Mouse (Mus musculus) liver, postnatal 0 days (tissue): Measurements from ENCODE around the gene Mccc1. TPM values are rescaled to one million over a fixed set of nuclear protein-coding genes. Genes with fewer than 3 reads are reported as not detected.

Experiments used
- ATAC-seq: fragments of 200-750 bp; cut with Nextera tagmentation; 2 replicates; pipeline ENCODE4 v1.8.0; 2017; ENCODE audit warnings: mild to moderate bottlenecking, moderate library complexity
- DNase-seq: peaks from one replicate; pipeline ENCODE4 v3.0.0-alpha.2; 2016
- H3K27ac ChIP-seq: fragments of 300-500 bp; sonication (generic); 2 replicates; pipeline ENCODE4 v1.5.1; 2014; ENCODE audit warnings: antibody characterized with exemption, moderate library complexity, mild to moderate bottlenecking, low read depth
- H3K27me3 ChIP-seq: fragments of 300-500 bp; sonication (generic); 2 replicates; pipeline ENCODE4 v1.6.1; 2014; ENCODE audit warnings: low read length, control low read depth, mixed read lengths; ENCODE audit not compliant: insufficient read depth
- H3K36me3 ChIP-seq: fragments of 300-500 bp; sonication (generic); replicated peaks from 2 replicates; pipeline ENCODE4 v1.6.1; 2014; ENCODE audit warnings: mild to moderate bottlenecking, control low read depth, low read length, moderate library complexity, mixed read lengths; ENCODE audit not compliant: insufficient read depth
- H3K4me1 ChIP-seq: fragments of 300-500 bp; sonication (generic); 2 replicates; pipeline ENCODE4 v1.6.1; 2014; ENCODE audit warnings: antibody characterized with exemption, mild to moderate bottlenecking, control low read depth; ENCODE audit not compliant: insufficient read depth
- H3K4me2 ChIP-seq: fragments of 300-500 bp; sonication (generic); 2 replicates; pipeline ENCODE4 v1.6.1; 2014; ENCODE audit warnings: low read depth, mild to moderate bottlenecking, low read length, moderate library complexity, mixed read lengths
- H3K4me3 ChIP-seq: fragments of 300-500 bp; sonication (generic); 2 replicates; pipeline ENCODE4 v1.5.1; 2014; ENCODE audit warnings: low read depth, low read length
- H3K9ac ChIP-seq: fragments of 300-500 bp; sonication (generic); replicated peaks from 2 replicates; pipeline ENCODE4 v1.6.1; 2014; ENCODE audit warnings: mild to moderate bottlenecking, moderate library complexity
- H3K9me3 ChIP-seq: fragments of 300-500 bp; sonication (generic); 2 replicates; pipeline ENCODE4 v1.6.1; 2016; ENCODE audit warnings: mild to moderate bottlenecking, control low read depth, low read length, mixed read lengths
- CTCF ChIP-seq: sonication (generic); IDR thresholded peaks from 2 replicates; pipeline ENCODE4 v1.5.1; 2016; ENCODE audit warnings: antibody characterized with exemption, low read depth
- EP300 ChIP-seq: IDR thresholded peaks from 2 replicates; pipeline ENCODE4 v1.6.1; 2016; ENCODE audit warnings: antibody characterized with exemption, low read depth, mild to moderate bottlenecking
- WGBS: fragments of 180-500 bp; shearing (Covaris S2); extraction: QIAGEN DNeasy Blood & Tissue Kit; methylation state at CpG from one replicate; pipeline ENCODE4 v1.1.7; 2014; ENCODE audit not compliant: insufficient replicate concordance; 5-methylcytosine and 5-hydroxymethylcytosine counted together
- polyA plus RNA-seq: library from polyadenylated mRNA; unstranded; fragments of >200 nt; fragmentation: Nextera tagmentation; extraction: Ambion mirVana; gene quantifications from 2 replicates; pipeline ENCODE4 v1.2.1, GENCODE M21; 2015

The Mccc1 gene
- polyA plus RNA-seq, 1 experiment from 2014 or later = 15.2 TPM

DNA sequence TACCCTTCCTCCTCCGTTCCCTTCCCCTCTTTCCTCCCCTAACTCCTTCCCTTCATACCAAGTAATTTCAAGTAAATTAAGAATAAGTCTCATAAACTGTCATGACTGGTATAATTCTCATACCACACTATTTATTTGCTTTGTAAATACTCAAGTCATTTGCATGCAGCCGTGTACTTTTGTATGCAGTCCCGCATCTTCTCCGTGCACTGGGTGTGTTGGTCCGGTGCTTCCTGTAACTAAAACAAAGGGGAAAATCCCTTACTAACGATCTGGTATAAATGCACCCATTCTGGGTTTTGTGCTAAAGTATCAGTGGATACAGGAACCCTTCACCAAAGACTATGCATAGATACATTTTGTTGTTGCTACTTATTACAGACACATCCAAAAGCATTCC, 25.3 kb upstream of the Mccc1 start:
- H3K27me3 ChIP-seq = no peaks in the 10 kb centered on the region
- 78% methylated on average over 6 of the region's 6 CpGs for WGBS
- ATAC-seq (no peak), DNase-seq (no peak)
- no peak overlapping the region for H3K4me3 ChIP-seq
- H3K27ac ChIP-seq = no peak overlapping the region
- no peaks in the 10 kb centered on the region for H3K4me1 ChIP-seq
- H3K9ac ChIP-seq = no peak overlapping the region
- no peaks in the 10 kb centered on the region for H3K9me3 ChIP-seq
- TF ChIP-seq CTCF = no peak
- no peak for TF ChIP-seq EP300
- H3K4me2 ChIP-seq = no peak overlapping the region
- no peaks in the 10 kb centered on the region for H3K36me3 ChIP-seq

DNA sequence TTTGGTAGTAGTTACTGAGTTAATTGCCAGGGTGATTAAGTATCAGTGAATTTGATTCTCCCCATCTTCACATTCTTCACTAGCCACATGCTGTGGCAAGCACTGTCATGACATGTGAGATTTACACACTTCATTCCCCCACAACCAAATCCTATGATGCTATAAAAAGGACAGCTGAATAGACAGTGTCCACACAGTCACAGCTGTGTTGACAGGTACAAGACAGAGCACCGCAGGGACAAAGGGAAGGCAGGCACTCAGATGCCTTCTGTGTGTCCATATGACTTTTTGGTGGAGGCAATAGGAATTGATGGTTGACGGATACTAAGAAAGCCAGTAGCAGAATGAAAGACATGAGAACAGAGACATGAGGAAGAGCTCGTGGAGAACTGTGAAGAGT, 10.8 kb upstream of the Mccc1 start:
- no peaks in the 10 kb centered on the region for H3K4me1 ChIP-seq
- DNase-seq = no peak
- H3K9ac ChIP-seq = no peak overlapping the region
- no peaks in the 10 kb centered on the region for H3K36me3 ChIP-seq
- no peaks in the 10 kb centered on the region for H3K27me3 ChIP-seq
- H3K27ac ChIP-seq = no peak overlapping the region
- H3K9me3 ChIP-seq = no peaks in the 10 kb centered on the region
- no peak for TF ChIP-seq EP300
- TF ChIP-seq CTCF = no peak
- no peak overlapping the region for H3K4me2 ChIP-seq
- H3K4me3 ChIP-seq = no peak overlapping the region
- no peak for ATAC-seq
- 70% methylated on average over 3 of the region's 3 CpGs for WGBS

DNA sequence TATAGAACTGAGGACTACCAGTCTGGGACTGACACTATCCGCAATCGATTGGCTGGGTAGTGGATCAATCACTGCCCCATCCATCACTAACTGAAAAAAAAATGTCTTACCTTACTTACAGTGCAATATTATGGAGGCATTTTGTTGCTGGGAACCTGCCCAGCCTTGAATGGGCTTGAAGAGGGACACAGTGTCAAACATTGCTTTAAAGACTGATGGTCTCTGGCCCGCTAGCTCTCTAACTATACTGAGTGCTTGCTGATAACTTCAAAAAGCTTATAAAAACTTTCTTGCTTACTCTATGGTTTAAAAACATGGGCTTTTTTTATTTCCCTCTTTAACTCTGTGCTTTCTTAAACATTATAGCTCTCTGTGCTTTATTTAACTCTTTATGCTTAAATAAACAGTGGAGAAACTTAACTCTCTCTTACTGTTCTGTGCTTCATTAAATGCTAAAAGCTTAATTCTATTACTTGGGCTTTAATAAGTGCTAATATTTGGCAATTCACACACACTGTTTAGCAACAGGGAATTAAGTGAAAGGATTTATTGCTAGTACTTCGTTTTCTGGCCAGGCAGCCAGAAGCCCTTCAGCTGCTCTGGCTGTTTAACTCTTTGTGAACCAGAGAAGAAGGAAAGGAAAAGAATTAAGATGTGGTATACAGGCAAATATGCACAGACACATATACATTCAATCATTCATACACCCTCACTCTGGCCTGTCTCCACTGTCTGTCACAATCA, 8.1 kb upstream of the Mccc1 start:
- 70% methylated on average over 4 of the region's 4 CpGs for WGBS
- Histone ChIP-seq H3K27ac (no peak overlapping the region), H3K4me1 (no peaks in the 10 kb centered on the region), H3K36me3 (no peaks in the 10 kb centered on the region), H3K9me3 (no peaks in the 10 kb centered on the region), H3K4me3 (no peak overlapping the region), H3K4me2 (no peak overlapping the region), H3K9ac (no peak overlapping the region), H3K27me3 (no peaks in the 10 kb centered on the region)
- TF ChIP-seq CTCF (no peak), EP300 (no peak)
- DNase-seq = no peak
- no peak for ATAC-seq

GRCm38 (mm10) chr3:36004028-36004895, 3.8 kb upstream of the Mccc1 start:
- Histone ChIP-seq H3K4me1 (0 out of 2 replicates have a peak, but pooled peaks cover 3% of the 10 kb centered on the region), H3K27me3 (no peaks in the 10 kb centered on the region), H3K9me3 (no peaks in the 10 kb centered on the region), H3K4me2 (no peak overlapping the region), H3K27ac (no peak overlapping the region), H3K4me3 (no peak overlapping the region), H3K36me3 (no peaks in the 10 kb centered on the region), H3K9ac (no peak overlapping the region)
- no peak for TF ChIP-seq CTCF
- no peak for TF ChIP-seq EP300
- no peak for DNase-seq
- 63% methylated on average over 4 of the region's 4 CpGs for WGBS
- ATAC-seq = no peak

DNA sequence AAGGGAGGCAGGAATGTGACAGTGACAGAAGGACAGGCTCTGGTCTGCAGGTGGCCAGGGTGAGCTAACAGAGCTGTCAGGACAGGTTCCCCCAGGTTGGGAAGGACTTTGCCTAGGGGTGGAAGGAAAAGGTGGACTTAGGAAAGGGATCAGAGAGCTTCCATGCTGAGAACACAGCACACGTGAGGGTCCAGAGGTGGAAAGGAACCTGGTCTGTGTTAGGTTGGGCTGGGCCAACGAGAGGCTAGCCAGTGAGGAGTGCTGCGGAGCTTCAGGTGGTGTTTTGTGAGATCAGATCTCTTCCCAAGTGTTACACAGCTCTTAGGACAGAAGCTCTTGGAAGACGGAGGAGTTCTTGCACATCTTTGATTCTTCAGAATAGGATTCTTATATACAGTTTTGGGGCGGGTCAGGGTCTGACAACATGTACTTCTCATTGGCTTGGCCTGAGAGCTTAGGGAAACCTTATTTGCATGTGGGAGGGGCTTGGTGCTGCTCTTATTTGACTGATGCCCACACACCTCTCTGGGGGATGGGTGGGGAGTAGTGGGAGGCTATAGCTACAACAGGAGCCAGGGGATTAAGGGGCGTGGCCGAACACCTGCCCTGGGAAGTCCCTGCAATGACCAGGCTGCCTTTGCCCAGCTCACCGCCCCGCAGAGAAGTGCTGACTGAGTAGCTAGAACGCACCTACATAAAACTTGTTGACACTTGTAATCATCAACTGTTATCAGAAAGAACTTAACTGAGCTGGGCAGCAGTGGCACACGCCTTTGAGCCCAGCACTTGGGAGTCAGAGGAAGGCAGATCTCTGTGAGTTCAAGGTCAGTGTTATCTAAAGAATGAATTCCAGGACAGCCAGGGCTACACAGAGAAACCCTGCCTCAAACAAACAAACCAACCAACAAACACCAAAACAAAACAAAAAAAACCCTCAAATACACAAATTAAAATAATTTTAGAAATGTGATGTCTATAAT, 5.6 kb downstream of the Mccc1 start:
- TF ChIP-seq EP300 (no peak), CTCF (no peak)
- 65% methylated on average over 11 of the region's 11 CpGs for WGBS
- Histone ChIP-seq H3K4me1 (no peaks in the 10 kb centered on the region; the same call in 1 of the 2 replicates), H3K9ac (no peak overlapping the region), H3K27ac (no peak overlapping the region), H3K4me2 (no peak overlapping the region), H3K27me3 (no peaks in the 10 kb centered on the region), H3K9me3 (no peaks in the 10 kb centered on the region), H3K4me3 (no peak overlapping the region), H3K36me3 (peaks cover 10% of the 10 kb centered on the region; the same call in 1 of the 2 replicates)
- ATAC-seq (no peak), DNase-seq (no peak)

DNA sequence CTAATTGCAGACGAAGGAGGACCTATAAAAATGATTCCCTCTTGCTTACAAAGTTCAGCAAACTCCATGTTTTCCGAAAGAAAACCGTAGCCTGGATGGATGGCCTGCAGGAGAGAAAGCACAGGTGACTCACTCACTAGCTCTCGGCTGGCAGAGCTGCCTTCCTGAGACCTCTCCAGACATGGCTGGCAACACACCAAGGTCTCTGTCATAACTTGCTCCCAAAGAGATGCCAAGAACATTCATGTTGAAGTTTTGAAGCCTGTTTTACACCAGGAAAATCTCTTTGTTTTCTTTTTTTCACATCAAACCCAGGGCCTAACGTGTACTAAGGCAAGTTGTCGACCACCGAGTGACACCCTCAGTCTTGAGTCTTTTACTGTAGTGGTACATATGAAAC, 9.8 kb downstream of the Mccc1 start:
- Histone ChIP-seq H3K9me3 (no peaks in the 10 kb centered on the region), H3K27ac (no peak overlapping the region), H3K4me2 (no peak overlapping the region), H3K9ac (no peak overlapping the region), H3K36me3 (peaks cover 28% of the 10 kb centered on the region), H3K4me1 (no peaks in the 10 kb centered on the region), H3K27me3 (no peaks in the 10 kb centered on the region), H3K4me3 (no peak overlapping the region)
- ATAC-seq (no peak), DNase-seq (no peak)
- WGBS = 84% methylated on average over 7 of the region's 7 CpGs
- no peak for TF ChIP-seq EP300
- no peak for TF ChIP-seq CTCF
